Mouse (Mus musculus): ENCODE results near the gene Dct.

Dct gene

GRCm38 (mm10) chr14:118051975-118052630, at the start of gene Dct:
TSS of gene Dct (minus strand) at chr14:118052244.
- H3K27me3 ChIP-seq (ENCODE audit: insufficient read depth, low read length): peaks cover 46% of the 10 kb centered on the region
- no peaks in the 10 kb centered on the region for H3K36me3 ChIP-seq (ENCODE audit: insufficient read depth, low read length)
- H3K4me1 ChIP-seq (replicated peaks; ENCODE audit: low read depth, low read length): peaks cover 14% of the 10 kb centered on the region; the same call in 1 of the 2 replicates
- H3K4me3 ChIP-seq (replicated peaks; ENCODE audit: low read length): peak within 1 kb of the TSS; percentile 37; the same call in 1 of the 2 replicates
- no peak for TF ChIP-seq POU5F1 (IDR thresholded peaks at IDR 0.05; ENCODE audit: borderline replicate concordance, low read length)
- TF ChIP-seq NANOG (IDR thresholded peaks at IDR 0.05; ENCODE audit: borderline replicate concordance, low read length): no peak
- TF ChIP-seq CTCF (conservative IDR thresholded peaks at IDR 0.05; ENCODE audit: low read length): no peak
- no peaks in the 10 kb centered on the region for H3K9me3 ChIP-seq (ENCODE audit: low read length)

- no peaks in the 10 kb centered on the region for H3K27me3 ChIP-seq (ENCODE audit: insufficient read depth, low read length)
- no peak overlapping the region for H3K4me3 ChIP-seq (replicated peaks; ENCODE audit: low read length)
- H3K9me3 ChIP-seq (ENCODE audit: low read length): no peaks in the 10 kb centered on the region
- no peaks in the 10 kb centered on the region for H3K36me3 ChIP-seq (ENCODE audit: insufficient read depth, low read length)
- no peaks in the 10 kb centered on the region; the same call in 1 of the 2 replicates for H3K4me1 ChIP-seq (replicated peaks; ENCODE audit: low read depth, low read length)
- TF ChIP-seq POU5F1 (IDR thresholded peaks at IDR 0.05; ENCODE audit: borderline replicate concordance, low read length): no peak
- TF ChIP-seq NANOG (IDR thresholded peaks at IDR 0.05; ENCODE audit: borderline replicate concordance, low read length): no peak
- no peak for TF ChIP-seq CTCF (conservative IDR thresholded peaks at IDR 0.05; ENCODE audit: low read length)
Observed at GRCm38 (mm10) chr14:118101227-118101990, 49.4 kb upstream of the Dct start.

GRCm38 (mm10) chr14:118098265-118098664, 46.2 kb upstream of the Dct start:
- H3K9me3 ChIP-seq (ENCODE audit: low read length): no peaks in the 10 kb centered on the region
- TF ChIP-seq NANOG (IDR thresholded peaks at IDR 0.05; ENCODE audit: borderline replicate concordance, low read length) (no peak), POU5F1 (IDR thresholded peaks at IDR 0.05; ENCODE audit: borderline replicate concordance, low read length) (no peak), CTCF (conservative IDR thresholded peaks at IDR 0.05; ENCODE audit: low read length) (no peak)

GRCm38 (mm10) chr14:118089806-118090392, 37.9 kb upstream of the Dct start:
- peaks cover 28% of the 10 kb centered on the region for H3K4me1 ChIP-seq (replicated peaks; ENCODE audit: low read depth, low read length)
- H3K36me3 ChIP-seq (ENCODE audit: insufficient read depth, low read length): no peaks in the 10 kb centered on the region
- no peaks in the 10 kb centered on the region for H3K9me3 ChIP-seq (ENCODE audit: low read length)
- peaks cover 3% of the 10 kb centered on the region; the same call in 1 of the 2 replicates for H3K27me3 ChIP-seq (ENCODE audit: insufficient read depth, low read length)
- no peak for TF ChIP-seq NANOG (IDR thresholded peaks at IDR 0.05; ENCODE audit: borderline replicate concordance, low read length)
- no peak for TF ChIP-seq POU5F1 (IDR thresholded peaks at IDR 0.05; ENCODE audit: borderline replicate concordance, low read length)
- no peak for TF ChIP-seq CTCF (conservative IDR thresholded peaks at IDR 0.05; ENCODE audit: low read length)
- peak overlapping the region; percentile 89 for H3K4me3 ChIP-seq (replicated peaks; ENCODE audit: low read length)

More at GRCm38 (mm10) chr14:118098265-118098664, 46.2 kb upstream of the Dct start:
- Histone ChIP-seq H3K36me3 (ENCODE audit: insufficient read depth, low read length) (no peaks in the 10 kb centered on the region), H3K27me3 (ENCODE audit: insufficient read depth, low read length) (no peaks in the 10 kb centered on the region), H3K4me1 (replicated peaks; ENCODE audit: low read depth, low read length) (peaks cover 9% of the 10 kb centered on the region; the same call in 1 of the 2 replicates), H3K4me3 (replicated peaks; ENCODE audit: low read length) (no peak overlapping the region)

GRCm38 (mm10) chr14:118089215-118089805, 37.3 kb upstream of the Dct start:
- Histone ChIP-seq H3K4me3 (replicated peaks; ENCODE audit: low read length) (peak overlapping the region; percentile 89), H3K36me3 (ENCODE audit: insufficient read depth, low read length) (no peaks in the 10 kb centered on the region), H3K27me3 (ENCODE audit: insufficient read depth, low read length) (peaks cover 3% of the 10 kb centered on the region; the same call in 1 of the 2 replicates), H3K9me3 (ENCODE audit: low read length) (no peaks in the 10 kb centered on the region), H3K4me1 (replicated peaks; ENCODE audit: low read depth, low read length) (peaks cover 23% of the 10 kb centered on the region)
- no peak for TF ChIP-seq POU5F1 (IDR thresholded peaks at IDR 0.05; ENCODE audit: borderline replicate concordance, low read length)
- no peak for TF ChIP-seq CTCF (conservative IDR thresholded peaks at IDR 0.05; ENCODE audit: low read length)
- TF ChIP-seq NANOG (IDR thresholded peaks at IDR 0.05; ENCODE audit: borderline replicate concordance, low read length): no peak

- Histone ChIP-seq H3K9me3 (ENCODE audit: low read length) (peaks cover under 1% of the 10 kb centered on the region; the same call in 1 of the 2 replicates), H3K27me3 (ENCODE audit: insufficient read depth, low read length) (peaks cover 3% of the 10 kb centered on the region; the same call in 1 of the 2 replicates), H3K36me3 (ENCODE audit: insufficient read depth, low read length) (no peaks in the 10 kb centered on the region), H3K4me3 (replicated peaks; ENCODE audit: low read length) (peak overlapping the region; percentile 89), H3K4me1 (replicated peaks; ENCODE audit: low read depth, low read length) (peaks cover 22% of the 10 kb centered on the region)
- TF ChIP-seq NANOG (IDR thresholded peaks at IDR 0.05; ENCODE audit: borderline replicate concordance, low read length) (no peak), POU5F1 (IDR thresholded peaks at IDR 0.05; ENCODE audit: borderline replicate concordance, low read length) (no peak), CTCF (conservative IDR thresholded peaks at IDR 0.05; ENCODE audit: low read length) (no peak)
Observed at GRCm38 (mm10) chr14:118088437-118089207, 36.6 kb upstream of the Dct start.

- Histone ChIP-seq H3K27me3 (ENCODE audit: insufficient read depth, low read length) (peaks cover 3% of the 10 kb centered on the region; the same call in 1 of the 2 replicates), H3K36me3 (ENCODE audit: insufficient read depth, low read length) (no peaks in the 10 kb centered on the region), H3K4me3 (replicated peaks; ENCODE audit: low read length) (no peak overlapping the region), H3K9me3 (ENCODE audit: low read length) (peaks cover 7% of the 10 kb centered on the region; the same call in 1 of the 2 replicates), H3K4me1 (replicated peaks; ENCODE audit: low read depth, low read length) (peaks cover 19% of the 10 kb centered on the region)
- TF ChIP-seq POU5F1 (IDR thresholded peaks at IDR 0.05; ENCODE audit: borderline replicate concordance, low read length) (no peak), NANOG (IDR thresholded peaks at IDR 0.05; ENCODE audit: borderline replicate concordance, low read length) (no peak), CTCF (conservative IDR thresholded peaks at IDR 0.05; ENCODE audit: low read length) (no peak)
Observed at GRCm38 (mm10) chr14:118086271-118087035, 34.4 kb upstream of the Dct start.

Measured in E14TG2a.4 (cell line).